In genomic region chr8:70696946-70697345, GRCm38 (mm10) we compare ENCODE assay signal across 8 mouse cellular contexts. TPM values are rescaled to one million over a fixed set of nuclear protein-coding genes. Genes with fewer than 3 reads are reported as not detected.
A peak's percentile ranks its signal among the peaks of the same experiment; 100 is the strongest.
DNase-seq lines count a peak whose midpoint lies in the region; ATAC-seq and TF ChIP-seq lines count a peak whose summit lies in the region.

No protein-coding gene starts in this region.

- no peak for TF ChIP-seq POLR2A in lung, adult 2 months (IDR thresholded peaks at IDR 0.05; ENCODE audit: borderline replicate concordance, extremely low read depth, low read depth, low read length)

- peak overlapping the region; percentile 99 for H3K27ac ChIP-seq in embryonic facial prominence, embryonic 15.5 days (replicated peaks)
- H3K27ac ChIP-seq in hindbrain, postnatal 0 days, result peak overlapping the region; percentile 99; the same call in 1 of the 2 replicates

- no peak overlapping the region for H3K4me3 ChIP-seq in lung, adult 2 months (replicated peaks; ENCODE audit: extremely low read depth, low read depth, low read length)
- peak overlapping the region; percentile 27 for H3K4me3 ChIP-seq in embryonic facial prominence, embryonic 15.5 days (replicated peaks)
- no peak overlapping the region for H3K4me3 ChIP-seq in hindbrain, postnatal 0 days (ENCODE audit: low read length)

- peak; percentile 40 for DNase-seq in lung, adult 2 months
- no peak for DNase-seq in lung, postnatal 36 days
- DNase-seq in hindbrain, postnatal 0 days (ENCODE audit: low spot score), result no peak
- DNase-seq in naive thymus-derived CD4-positive, alpha-beta T cell, adult 2 months (ENCODE audit: low read depth), result peak; percentile 52
- DNase-seq in layer of hippocampus, adult 9-10 months (ENCODE audit: low spot score), result no peak
- no peak for DNase-seq in gastrocnemius, adult 18-20 months (ENCODE audit: low spot score)

- no peaks in the 10 kb centered on the region for H3K9me3 ChIP-seq in embryonic facial prominence, embryonic 15.5 days (replicated peaks)
- no peaks in the 10 kb centered on the region for H3K9me3 ChIP-seq in hindbrain, postnatal 0 days (ENCODE audit: low read length)

- H3K36me3 ChIP-seq in embryonic facial prominence, embryonic 15.5 days, result 0 out of 2 replicates have a peak, but pooled peaks cover 5% of the 10 kb centered on the region
- H3K36me3 ChIP-seq in hindbrain, postnatal 0 days (ENCODE audit: insufficient read depth, low read length), result no peaks in the 10 kb centered on the region

- TF ChIP-seq CTCF in lung, adult 2 months (IDR thresholded peaks at IDR 0.05; ENCODE audit: insufficient read depth, low read length), result no peak
- TF ChIP-seq CTCF in hindbrain, postnatal 0 days (IDR thresholded peaks at IDR 0.05; ENCODE audit: low read depth), result no peak

- no peak overlapping the region; the same call in 1 of the 2 replicates for H3K9ac ChIP-seq in embryonic facial prominence, embryonic 15.5 days
- peak overlapping the region; percentile 43; the same call in 1 of the 2 replicates for H3K9ac ChIP-seq in hindbrain, postnatal 0 days (replicated peaks; ENCODE audit: low read length)

- no peaks in the 10 kb centered on the region for H3K27me3 ChIP-seq in embryonic facial prominence, embryonic 15.5 days
- H3K27me3 ChIP-seq in hindbrain, postnatal 0 days (ENCODE audit: insufficient read depth, low read length), result no peaks in the 10 kb centered on the region

- WGBS in lung, adult 2 months, result 52% methylated on average over 4 of the region's 4 CpGs
- WGBS in embryonic facial prominence, embryonic 15.5 days, result 28% methylated on average over 4 of the region's 4 CpGs
- WGBS in hindbrain, postnatal 0 days, result 38% methylated on average over 4 of the region's 4 CpGs

- peak overlapping the region; percentile 63 for H3K4me2 ChIP-seq in embryonic facial prominence, embryonic 15.5 days (replicated peaks)
- peak overlapping the region; percentile 56 for H3K4me2 ChIP-seq in hindbrain, postnatal 0 days (ENCODE audit: low read depth, low read length)

- ATAC-seq in embryonic facial prominence, embryonic 15.5 days (ENCODE audit: insufficient number of reproducible peaks, low FRiP score, low TSS enrichment, low read depth), result no peak
- no peak for ATAC-seq in hindbrain, postnatal 0 days
- no peak for ATAC-seq in megakaryocyte-erythroid progenitor cell, adult 5-6 weeks (replicated peaks; ENCODE audit: low FRiP score, low TSS enrichment, poor library complexity, severe bottlenecking)

- peaks cover 13% of the 10 kb centered on the region for H3K4me1 ChIP-seq in lung, adult 2 months (ENCODE audit: control insufficient read depth, insufficient read depth, low read length)
- H3K4me1 ChIP-seq in embryonic facial prominence, embryonic 15.5 days, result peaks cover 62% of the 10 kb centered on the region
- peaks cover 15% of the 10 kb centered on the region for H3K4me1 ChIP-seq in hindbrain, postnatal 0 days (ENCODE audit: insufficient read depth, low read length)

RNA-seq across cellular contexts. Expression of gene Jund, which starts 1.8 kb away (rescaled TPM):
- 378 and 717 TPM in 2 replicates for polyA plus RNA-seq in lung, adult 2 months (2012; rRNA removed)
- polyA plus RNA-seq in embryonic facial prominence, embryonic 15.5 days (2015; fragmentation: Nextera tagmentation; extraction: Ambion mirVana), result 97.7 and 99.6 TPM in 2 replicates
- 486 and 650 TPM in 2 replicates for total RNA-seq in hindbrain, postnatal 0 days (2014; rRNA removed)
- 90.4 and 96.3 TPM in 2 replicates for polyA plus RNA-seq in hindbrain, postnatal 0 days (2015; fragmentation: Nextera tagmentation; extraction: Ambion mirVana)
- 10 to 100 TPM; 41.6 to 68.4 TPM for total RNA-seq in gastrocnemius, adult 18-20 months (2021)
- total RNA-seq in megakaryocyte-erythroid progenitor cell, adult 5-6 weeks (2014; fragmentation: Nextera tagmentation), result 18.8 and 34.4 TPM in 2 replicates
- 44.8 and 48.7 TPM in 2 replicates for total RNA-seq in megakaryocyte-erythroid progenitor cell, adult 5-6 weeks (2017)

RNA-seq across cellular contexts. Expression of gene Iqcn, which starts 6.3 kb away (rescaled TPM):
- 0.03 TPM in 1 of 2 replicates, not detected in the other for polyA plus RNA-seq in lung, adult 2 months (2012; rRNA removed)
- 0.03 and 0.04 TPM in 2 replicates for polyA plus RNA-seq in embryonic facial prominence, embryonic 15.5 days (2015; fragmentation: Nextera tagmentation; extraction: Ambion mirVana)
- 0.05 and 0.18 TPM in 2 replicates for total RNA-seq in hindbrain, postnatal 0 days (2014; rRNA removed)
- polyA plus RNA-seq in hindbrain, postnatal 0 days (2015; fragmentation: Nextera tagmentation; extraction: Ambion mirVana), result 0.05 and 0.08 TPM in 2 replicates
- not detected for total RNA-seq in gastrocnemius, adult 18-20 months (2021)
- not detected in 2 replicates for total RNA-seq in megakaryocyte-erythroid progenitor cell, adult 5-6 weeks (2014; fragmentation: Nextera tagmentation)
- total RNA-seq in megakaryocyte-erythroid progenitor cell, adult 5-6 weeks (2017), result not detected in 2 replicates

RNA-seq across cellular contexts. Expression of gene Gm3336, which starts 21.4 kb away (rescaled TPM):
- 0.43 and 1.2 TPM in 2 replicates for polyA plus RNA-seq in lung, adult 2 months (2012; rRNA removed)
- polyA plus RNA-seq in embryonic facial prominence, embryonic 15.5 days (2015; fragmentation: Nextera tagmentation; extraction: Ambion mirVana), result not detected in 2 replicates
- not detected in 2 replicates for total RNA-seq in hindbrain, postnatal 0 days (2014; rRNA removed)
- not detected in 2 replicates for polyA plus RNA-seq in hindbrain, postnatal 0 days (2015; fragmentation: Nextera tagmentation; extraction: Ambion mirVana)
- not detected for total RNA-seq in gastrocnemius, adult 18-20 months (2021)
- total RNA-seq in megakaryocyte-erythroid progenitor cell, adult 5-6 weeks (2014; fragmentation: Nextera tagmentation), result not detected in 2 replicates
- not detected in 2 replicates for total RNA-seq in megakaryocyte-erythroid progenitor cell, adult 5-6 weeks (2017)

RNA-seq across cellular contexts. Expression of gene Lsm4, which starts 23.9 kb away (rescaled TPM):
- polyA plus RNA-seq in lung, adult 2 months (2012; rRNA removed), result 75.2 and 76.3 TPM in 2 replicates
- polyA plus RNA-seq in embryonic facial prominence, embryonic 15.5 days (2015; fragmentation: Nextera tagmentation; extraction: Ambion mirVana), result 243 and 244 TPM in 2 replicates
- total RNA-seq in hindbrain, postnatal 0 days (2014; rRNA removed), result 301 and 453 TPM in 2 replicates
- polyA plus RNA-seq in hindbrain, postnatal 0 days (2015; fragmentation: Nextera tagmentation; extraction: Ambion mirVana), result 188 and 190 TPM in 2 replicates
- total RNA-seq in gastrocnemius, adult 18-20 months (2021), result 10 to 100 TPM; 65.4 to 70.3 TPM
- total RNA-seq in megakaryocyte-erythroid progenitor cell, adult 5-6 weeks (2014; fragmentation: Nextera tagmentation), result 286 and 287 TPM in 2 replicates
- total RNA-seq in megakaryocyte-erythroid progenitor cell, adult 5-6 weeks (2017), result 240 and 290 TPM in 2 replicates

RNA-seq across cellular contexts. Expression of gene Pde4c, which starts 26.6 kb away (rescaled TPM):
- polyA plus RNA-seq in lung, adult 2 months (2012; rRNA removed), result 4.1 and 5.5 TPM in 2 replicates
- polyA plus RNA-seq in embryonic facial prominence, embryonic 15.5 days (2015; fragmentation: Nextera tagmentation; extraction: Ambion mirVana), result 0.16 and 0.29 TPM in 2 replicates
- total RNA-seq in hindbrain, postnatal 0 days (2014; rRNA removed), result 0.26 and 0.72 TPM in 2 replicates
- 0.20 and 0.31 TPM in 2 replicates for polyA plus RNA-seq in hindbrain, postnatal 0 days (2015; fragmentation: Nextera tagmentation; extraction: Ambion mirVana)
- total RNA-seq in gastrocnemius, adult 18-20 months (2021), result 1 to 10 TPM; 1.3 to 1.6 TPM
- total RNA-seq in megakaryocyte-erythroid progenitor cell, adult 5-6 weeks (2014; fragmentation: Nextera tagmentation), result 0.28 TPM in 1 of 2 replicates, not detected in the other
- not detected in 2 replicates for total RNA-seq in megakaryocyte-erythroid progenitor cell, adult 5-6 weeks (2017)

Comparison
In these comparisons a context has a peak if more than half of its experiments do, and no peak if none do; other contexts are left out.
1. DNase-seq: peak in lung, adult 2 months (single experiment) and naive thymus-derived CD4-positive, alpha-beta T cell, adult 2 months (single experiment); none in lung, postnatal 36 days (single experiment), hindbrain, postnatal 0 days (single experiment), layer of hippocampus, adult 9-10 months (single experiment) and gastrocnemius, adult 18-20 months (single experiment).